Mouse (Mus musculus) stomach, postnatal 0 days (tissue): ENCODE results near the gene Ern2. TPM values are rescaled to one million over a fixed set of nuclear protein-coding genes. Genes with fewer than 3 reads are reported as not detected.

Experiments
- ATAC-seq: fragments of 200-750 bp; cut with Nextera tagmentation; 2 replicates; pipeline ENCODE4 v1.8.0; 2017; ENCODE audit not compliant: low FRiP score, low TSS enrichment
- DNase-seq: peaks from one replicate; pipeline ENCODE4 v3.0.0-alpha.2; 2016; ENCODE audit warnings: low spot score
- H3K27ac ChIP-seq: fragments of 300-500 bp; sonication (generic); replicated peaks from 2 replicates; pipeline ENCODE4 v1.5.1; 2014; ENCODE audit warnings: mild to moderate bottlenecking, control low read depth
- H3K27me3 ChIP-seq: fragments of 300-500 bp; sonication (generic); 2 replicates; pipeline ENCODE4 v1.6.1; 2014; ENCODE audit warnings: low read length; ENCODE audit not compliant: control insufficient read depth, insufficient read depth
- H3K36me3 ChIP-seq: fragments of 300-500 bp; sonication (generic); 2 replicates; pipeline ENCODE4 v1.6.1; 2014; ENCODE audit warnings: low read length, mixed read lengths; ENCODE audit not compliant: control insufficient read depth, insufficient read depth
- H3K4me1 ChIP-seq: fragments of 300-500 bp; sonication (generic); replicated peaks from 2 replicates; pipeline ENCODE4 v1.6.1; 2014; ENCODE audit warnings: antibody characterized with exemption; ENCODE audit not compliant: control insufficient read depth, insufficient read depth
- H3K4me2 ChIP-seq: fragments of 300-500 bp; sonication (generic); replicated peaks from 2 replicates; pipeline ENCODE4 v1.6.1; 2014; ENCODE audit warnings: low read depth, mild to moderate bottlenecking, control low read depth, moderate library complexity
- H3K4me3 ChIP-seq: fragments of 300-500 bp; sonication (generic); 2 replicates; pipeline ENCODE4 v1.5.1; 2014; ENCODE audit warnings: low read depth, low read length, control low read depth
- H3K9ac ChIP-seq: fragments of 300-500 bp; sonication (generic); 2 replicates; pipeline ENCODE4 v1.6.1; 2014; ENCODE audit warnings: mild to moderate bottlenecking, low read length, control low read depth, mixed read lengths
- H3K9me3 ChIP-seq: fragments of 300-500 bp; sonication (generic); 2 replicates; pipeline ENCODE4 v1.6.1; 2016; ENCODE audit warnings: low read length; ENCODE audit not compliant: control insufficient read depth
- CTCF ChIP-seq: IDR thresholded peaks from 2 replicates; pipeline ENCODE4 v1.5.1; 2016; ENCODE audit warnings: antibody characterized with exemption, low read depth, mild to moderate bottlenecking, moderate library complexity
- EP300 ChIP-seq: optimal IDR thresholded peaks from 2 replicates; pipeline ENCODE3; 2016; ENCODE audit warnings: antibody characterized with exemption
- WGBS: fragments of 180-500 bp; shearing (Covaris S2); extraction: QIAGEN DNeasy Blood & Tissue Kit; methylation state at CpG from one replicate; pipeline ENCODE4 v1.1.7; 2014; 5-methylcytosine and 5-hydroxymethylcytosine counted together
- polyA plus RNA-seq: library from polyadenylated mRNA; unstranded; fragments of >200 nt; fragmentation: Nextera tagmentation; extraction: Ambion mirVana; gene quantifications from 2 replicates; pipeline ENCODE4 v1.2.1, GENCODE M21; 2015

The Ern2 gene
- polyA plus RNA-seq, 1 experiment from 2014 or later: 33.5 TPM

DNA sequence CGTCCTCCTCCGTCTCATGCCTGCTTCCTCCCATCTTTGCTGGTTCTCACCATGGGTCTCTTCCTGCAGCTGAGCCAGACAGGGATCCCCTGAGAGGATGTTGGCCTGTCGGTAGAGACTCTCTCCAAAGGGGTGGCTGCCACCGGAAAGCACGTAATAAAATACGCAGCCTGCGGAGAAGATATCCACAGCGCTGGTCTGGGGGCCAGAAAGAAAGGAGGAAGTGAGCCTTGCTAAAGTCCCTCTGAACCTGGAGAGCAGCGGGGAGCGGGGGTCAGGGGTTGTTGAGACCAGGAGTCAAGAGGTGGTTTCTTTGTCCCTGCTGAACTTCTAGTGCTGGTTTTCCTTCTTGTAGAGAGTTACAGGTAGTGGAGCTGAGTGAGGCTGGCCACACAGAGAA, 14.4 kb downstream of the Ern2 start:
- 62% methylated on average over 10 of the region's 10 CpGs for WGBS
- TF ChIP-seq EP300: no peak
- TF ChIP-seq CTCF: no peak
- Histone ChIP-seq H3K9ac (no peak overlapping the region), H3K9me3 (no peaks in the 10 kb centered on the region), H3K4me1 (no peaks in the 10 kb centered on the region), H3K27ac (no peak overlapping the region), H3K27me3 (no peaks in the 10 kb centered on the region), H3K36me3 (peaks cover 10% of the 10 kb centered on the region), H3K4me3 (no peak overlapping the region), H3K4me2 (no peak overlapping the region)
- DNase-seq (no peak), ATAC-seq (no peak)

DNA sequence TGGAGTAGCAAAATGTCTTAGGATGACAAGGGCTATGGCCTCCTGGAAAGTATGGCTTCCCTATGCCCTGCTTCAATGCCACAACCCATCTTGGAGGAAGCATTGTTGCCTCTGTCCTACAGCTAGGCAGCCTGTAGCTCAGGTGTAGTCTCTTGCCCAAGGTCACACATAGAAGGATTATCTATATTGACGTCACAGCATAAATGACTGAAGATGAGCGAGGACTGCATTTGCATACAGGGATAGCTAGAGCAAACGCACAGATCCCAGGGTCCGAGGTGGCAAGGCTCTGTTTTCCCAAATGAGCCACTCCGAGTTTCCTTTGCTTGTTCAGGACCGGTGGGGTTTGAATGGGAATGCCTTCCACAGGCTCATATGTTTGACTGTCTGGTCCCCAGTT, 15.3 kb downstream of the Ern2 start:
- Histone ChIP-seq H3K9ac (no peak overlapping the region), H3K4me3 (no peak overlapping the region), H3K4me1 (no peaks in the 10 kb centered on the region), H3K36me3 (peaks cover 11% of the 10 kb centered on the region), H3K27ac (no peak overlapping the region), H3K27me3 (no peaks in the 10 kb centered on the region), H3K4me2 (no peak overlapping the region), H3K9me3 (no peaks in the 10 kb centered on the region)
- DNase-seq (no peak), ATAC-seq (no peak)
- TF ChIP-seq CTCF (no peak), EP300 (no peak)
- WGBS: 75% methylated on average over 6 of the region's 6 CpGs

DNA sequence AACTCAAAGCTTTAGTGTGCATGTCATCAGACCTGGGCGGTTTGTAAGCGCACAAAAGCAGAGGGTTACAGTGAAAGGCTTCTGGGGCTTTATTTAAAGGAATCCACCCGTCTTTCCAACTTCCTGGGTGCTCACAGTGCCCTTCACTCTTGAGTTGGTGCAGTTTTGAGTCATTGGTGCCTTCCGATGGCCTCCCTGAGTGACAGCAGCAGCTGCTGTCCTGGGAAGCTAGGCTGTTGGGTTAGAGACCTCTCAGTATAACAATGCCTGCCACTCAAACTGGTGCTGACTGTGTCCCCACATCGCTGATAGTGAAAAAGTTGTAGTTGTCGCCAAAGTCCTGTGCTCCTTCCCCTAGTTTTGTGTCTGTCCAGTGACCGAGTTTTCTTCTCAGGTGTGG, 18.8 kb downstream of the Ern2 start:
- H3K4me3 ChIP-seq: no peak overlapping the region
- no peak overlapping the region for H3K27ac ChIP-seq
- H3K27me3 ChIP-seq: no peaks in the 10 kb centered on the region
- H3K36me3 ChIP-seq: peaks cover 20% of the 10 kb centered on the region
- H3K4me2 ChIP-seq: no peak overlapping the region
- H3K9ac ChIP-seq: no peak overlapping the region
- 89% methylated on average over 7 of the region's 7 CpGs for WGBS
- no peak for DNase-seq
- H3K9me3 ChIP-seq: no peaks in the 10 kb centered on the region
- TF ChIP-seq CTCF (no peak), EP300 (no peak)
- H3K4me1 ChIP-seq: no peaks in the 10 kb centered on the region
- ATAC-seq: no peak

DNA sequence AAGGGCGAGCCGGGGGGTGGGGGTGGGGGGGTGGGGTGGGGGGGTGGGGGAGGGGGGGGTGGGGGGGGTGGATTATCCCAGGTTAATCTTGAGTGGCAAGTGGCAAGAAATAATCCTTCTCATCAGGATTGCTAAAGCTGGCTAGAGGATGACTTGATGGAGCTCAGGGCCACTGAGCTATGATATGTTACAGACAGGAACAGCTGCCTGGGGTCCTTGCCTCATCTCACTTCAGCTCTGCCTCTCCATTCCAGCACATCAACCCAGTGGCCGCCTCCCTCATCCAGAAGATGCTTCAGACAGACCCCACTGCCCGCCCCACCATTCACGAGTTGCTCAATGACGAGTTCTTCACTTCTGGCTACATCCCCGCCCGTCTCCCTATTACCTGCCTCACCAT, 22.2 kb downstream of the Ern2 start:
- ATAC-seq: no peak
- Histone ChIP-seq H3K27ac (no peak overlapping the region), H3K27me3 (no peaks in the 10 kb centered on the region), H3K9me3 (no peaks in the 10 kb centered on the region), H3K4me1 (no peaks in the 10 kb centered on the region), H3K4me2 (no peak overlapping the region), H3K36me3 (peaks cover 11% of the 10 kb centered on the region), H3K4me3 (no peak overlapping the region), H3K9ac (no peak overlapping the region)
- no peak for DNase-seq
- TF ChIP-seq CTCF: no peak
- 91% methylated on average over 6 of the region's 8 CpGs for WGBS

DNA sequence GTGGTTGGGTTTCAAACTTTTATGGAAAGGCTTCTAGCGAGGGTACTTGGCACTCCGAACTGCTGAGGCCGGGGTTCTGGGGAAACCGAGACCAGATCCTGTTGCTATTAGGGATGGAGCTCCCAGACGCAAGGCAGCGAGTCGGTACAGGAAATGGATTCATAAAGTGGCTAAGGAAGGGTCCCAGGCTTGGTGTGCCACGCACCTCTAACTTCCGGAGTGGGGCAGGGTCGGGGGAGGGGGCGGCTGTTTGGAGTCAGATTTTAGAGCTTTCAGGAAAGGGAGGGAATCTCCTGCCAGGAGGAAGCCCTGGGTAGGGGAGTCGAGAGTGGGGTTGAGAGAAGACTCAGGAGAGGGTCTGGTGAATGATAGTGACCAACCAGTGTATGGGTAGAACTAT, 26.0 kb downstream of the Ern2 start:
- 1% methylated on average over 11 of the region's 12 CpGs for WGBS

DNA sequence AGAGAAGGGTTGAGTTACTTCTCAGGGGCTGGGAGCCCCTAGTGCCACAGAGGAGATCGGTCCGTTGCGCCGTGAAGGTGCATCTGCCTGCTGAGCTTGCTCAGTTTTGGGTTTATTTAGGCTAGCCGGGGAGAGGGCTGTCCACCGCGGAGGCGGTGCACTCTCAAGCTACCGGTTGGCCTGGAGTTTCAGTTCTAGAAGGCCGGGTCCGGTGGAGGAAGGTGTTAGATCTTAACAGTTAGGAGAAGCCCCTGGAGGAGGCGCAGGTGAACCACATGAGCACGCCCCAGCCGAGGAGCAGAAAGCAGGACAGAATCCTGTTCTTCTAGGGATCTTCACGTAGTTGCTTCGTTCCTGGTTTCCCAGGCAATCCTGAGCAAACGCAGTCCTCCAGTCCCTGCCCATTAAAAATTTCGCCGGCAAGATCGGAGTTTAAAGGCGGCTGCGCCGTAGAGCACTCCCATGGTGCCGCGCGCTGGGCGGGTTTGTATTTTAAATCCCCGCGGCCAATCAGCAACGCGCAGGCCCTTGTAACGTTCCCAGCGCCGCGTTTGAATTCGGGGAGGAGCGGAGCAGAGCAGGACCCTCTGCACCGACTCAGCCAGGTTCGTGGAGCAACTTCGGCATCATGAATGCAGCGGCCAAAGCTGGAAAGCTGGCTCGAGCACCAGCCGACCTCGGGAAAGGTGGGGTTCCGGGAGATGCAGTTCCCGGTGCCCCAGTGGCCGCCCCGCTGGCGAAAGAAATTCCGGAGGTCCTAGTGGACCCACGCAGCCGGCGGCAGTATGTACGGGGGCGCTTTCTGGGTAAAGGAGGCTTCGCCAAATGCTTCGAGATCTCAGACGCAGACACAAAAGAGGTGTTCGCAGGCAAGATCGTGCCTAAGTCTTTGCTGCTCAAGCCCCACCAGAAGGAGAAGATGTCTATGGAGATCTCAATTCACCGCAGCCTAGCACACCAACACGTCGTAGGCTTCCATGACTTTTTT, 26.8 kb downstream of the Ern2 start, which contains the start of gene Plk1:
TSS of gene Plk1 (plus strand) at position 525 of the 988 bp plus-strand sequence.
- TF ChIP-seq EP300: no peak
- TF ChIP-seq CTCF: no peak
- Histone ChIP-seq H3K9me3 (no peaks in the 10 kb centered on the region), H3K27me3 (no peaks in the 10 kb centered on the region), H3K4me1 (no peaks in the 10 kb centered on the region), H3K4me2 (peak within 1 kb of the TSS; percentile 72), H3K4me3 (peak within 1 kb of the TSS; percentile 71), H3K27ac (peak within 1 kb of the TSS; percentile 81), H3K36me3 (peaks cover under 1% of the 10 kb centered on the region; the same call in 1 of the 2 replicates), H3K9ac (peak within 1 kb of the TSS; percentile 58)
- ATAC-seq (peak; percentile 87), DNase-seq (peak; percentile 89)
- WGBS: under 1% methylated on average over 63 of the region's 63 CpGs

More for the DNA sequence above, 26.0 kb downstream of the Ern2 start:
- no peaks in the 10 kb centered on the region for H3K27me3 ChIP-seq
- H3K4me3 ChIP-seq: peak overlapping the region; percentile 71
- TF ChIP-seq EP300: no peak
- no peak for TF ChIP-seq CTCF
- ATAC-seq (no peak), DNase-seq (no peak)
- H3K27ac ChIP-seq: no peak overlapping the region
- peak overlapping the region; percentile 58 for H3K9ac ChIP-seq
- peak overlapping the region; percentile 72 for H3K4me2 ChIP-seq
- no peaks in the 10 kb centered on the region for H3K4me1 ChIP-seq
- no peaks in the 10 kb centered on the region for H3K9me3 ChIP-seq
- H3K36me3 ChIP-seq: peaks cover 6% of the 10 kb centered on the region; the same call in 1 of the 2 replicates
